Mouse (Mus musculus) limb, embryonic 15.5 days (tissue): ENCODE measurements around the gene Gm14862. TPM values are rescaled to one million over a fixed set of nuclear protein-coding genes. Genes with fewer than 3 reads are reported as not detected.

Experiments
- ATAC-seq: fragments of 200-750 bp; cut with Nextera tagmentation; 2 replicates; pipeline ENCODE4 v1.8.0; 2017; ENCODE audit warnings: low read depth, moderate TSS enrichment; ENCODE audit not compliant: insufficient number of reproducible peaks, low FRiP score, low TSS enrichment
- H3K27ac ChIP-seq: fragments of 300-500 bp; sonication (generic); 2 replicates; pipeline ENCODE4 v1.5.1; 2015; ENCODE audit warnings: moderate library complexity, mild to moderate bottlenecking, inconsistent platforms
- H3K27me3 ChIP-seq: fragments of 300-500 bp; sonication (generic); 2 replicates; pipeline ENCODE4 v1.6.1; 2015; ENCODE audit warnings: inconsistent platforms
- H3K36me3 ChIP-seq: fragments of 300-500 bp; sonication (generic); 2 replicates; pipeline ENCODE4 v1.6.1; 2015; ENCODE audit warnings: inconsistent platforms
- H3K4me1 ChIP-seq: fragments of 300-500 bp; sonication (generic); 2 replicates; pipeline ENCODE4 v1.6.1; 2015; ENCODE audit warnings: inconsistent platforms
- H3K4me2 ChIP-seq: fragments of 300-500 bp; sonication (generic); 2 replicates; pipeline ENCODE4 v1.6.1; 2015; ENCODE audit warnings: mild to moderate bottlenecking, inconsistent platforms
- H3K4me3 ChIP-seq: fragments of 300-500 bp; sonication (generic); 2 replicates; pipeline ENCODE4 v1.5.1; 2015; ENCODE audit warnings: mild to moderate bottlenecking, inconsistent platforms
- H3K9ac ChIP-seq: fragments of 300-500 bp; sonication (generic); 2 replicates; pipeline ENCODE4 v1.6.1; 2015; ENCODE audit warnings: inconsistent platforms
- H3K9me3 ChIP-seq: fragments of 300-500 bp; sonication (generic); 2 replicates; pipeline ENCODE4 v1.6.1; 2016; ENCODE audit warnings: inconsistent platforms
- WGBS: fragments of 180-500 bp; shearing (Covaris S2); methylation state at CpG from one replicate; pipeline ENCODE4 v1.1.7; 2015; 5-methylcytosine and 5-hydroxymethylcytosine counted together
- polyA plus RNA-seq: library from polyadenylated mRNA; unstranded; fragments of >200 nt; fragmentation: Nextera tagmentation; extraction: Ambion mirVana; gene quantifications from 2 replicates; pipeline ENCODE4 v1.2.1, GENCODE M21; 2015

The Gm14862 gene
- polyA plus RNA-seq, 1 experiment from 2014 or later = not detected

DNA sequence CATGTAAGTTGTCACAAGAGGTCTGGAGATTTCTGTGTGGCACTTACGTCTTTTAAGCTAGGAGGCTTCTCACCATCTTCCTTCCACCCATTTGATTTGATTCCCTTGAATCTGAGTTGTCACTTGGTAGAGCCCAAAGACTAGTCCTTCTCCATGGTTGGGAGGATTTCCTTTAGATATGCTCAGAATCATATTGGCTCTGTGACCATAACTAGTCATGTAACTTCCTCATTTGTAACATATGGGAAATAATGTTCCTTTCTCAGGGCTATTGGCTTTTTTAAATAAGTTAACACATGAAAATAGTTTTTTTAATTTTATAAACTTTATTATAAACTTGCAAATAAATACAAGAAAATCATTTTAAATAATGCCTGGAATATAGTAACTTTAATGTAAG, 2.6 kb upstream of the Gm14862 start:
- H3K4me1 ChIP-seq = no peaks in the 10 kb centered on the region
- no peak overlapping the region for H3K4me2 ChIP-seq
- no peaks in the 10 kb centered on the region for H3K9me3 ChIP-seq
- no peaks in the 10 kb centered on the region for H3K36me3 ChIP-seq
- H3K27me3 ChIP-seq = no peaks in the 10 kb centered on the region
- no peak for ATAC-seq
- WGBS = 82% methylated on average over 1 of the region's 1 CpGs
- no peak overlapping the region for H3K4me3 ChIP-seq
- H3K27ac ChIP-seq = no peak overlapping the region
- H3K9ac ChIP-seq = no peak overlapping the region

DNA sequence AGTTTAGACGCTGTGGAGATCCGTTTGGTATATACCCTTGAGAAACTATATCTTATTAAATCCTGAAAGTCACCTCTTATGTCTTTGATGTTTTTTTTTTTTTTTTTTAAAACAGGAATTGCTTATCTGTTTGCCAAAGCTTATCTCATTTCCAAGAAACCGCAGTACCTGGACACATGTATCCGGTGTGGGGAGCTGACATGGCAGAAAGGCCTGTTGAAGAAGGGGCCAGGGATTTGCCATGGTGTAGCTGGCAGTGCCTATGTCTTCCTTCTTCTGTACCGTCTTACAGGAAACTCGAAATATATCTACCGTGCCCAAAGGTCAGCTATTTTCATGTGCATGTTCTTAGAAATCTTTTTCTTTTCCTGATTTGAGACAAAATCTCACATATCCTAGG, 1.1 kb upstream of the Gm14862 start:
- no peaks in the 10 kb centered on the region for H3K4me1 ChIP-seq
- H3K9me3 ChIP-seq = no peaks in the 10 kb centered on the region
- no peak overlapping the region for H3K9ac ChIP-seq
- no peaks in the 10 kb centered on the region for H3K27me3 ChIP-seq
- no peak overlapping the region for H3K4me3 ChIP-seq
- WGBS = 88% methylated on average over 7 of the region's 7 CpGs
- no peak overlapping the region for H3K27ac ChIP-seq
- H3K36me3 ChIP-seq = no peaks in the 10 kb centered on the region
- no peak for ATAC-seq
- H3K4me2 ChIP-seq = no peak overlapping the region

DNA sequence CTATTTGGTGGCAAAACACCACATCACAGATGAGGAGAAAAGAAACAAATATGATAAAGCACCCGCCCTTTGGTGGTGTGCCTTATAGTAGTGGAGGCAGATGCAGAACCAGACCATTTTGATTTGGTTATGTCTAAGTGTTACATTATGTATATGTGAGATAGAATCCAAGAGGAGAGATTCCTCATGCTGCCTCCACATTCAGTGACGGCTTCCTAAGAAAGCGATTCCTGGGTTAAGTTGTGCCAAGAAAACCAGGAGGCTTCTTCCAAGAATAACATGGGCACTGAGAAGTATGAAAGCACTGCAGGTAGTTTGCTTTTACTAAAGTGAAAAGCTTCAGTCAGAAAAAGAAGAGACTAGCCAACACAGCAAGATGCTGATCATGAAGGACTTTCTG, 1.8 kb downstream of the Gm14862 start:
- ATAC-seq = no peak
- H3K4me2 ChIP-seq = no peak overlapping the region
- H3K9me3 ChIP-seq = no peaks in the 10 kb centered on the region
- WGBS = 83% methylated on average over 3 of the region's 3 CpGs
- no peaks in the 10 kb centered on the region for H3K27me3 ChIP-seq
- no peak overlapping the region for H3K4me3 ChIP-seq
- H3K9ac ChIP-seq = no peak overlapping the region
- no peaks in the 10 kb centered on the region for H3K4me1 ChIP-seq
- no peaks in the 10 kb centered on the region for H3K36me3 ChIP-seq
- no peak overlapping the region for H3K27ac ChIP-seq

DNA sequence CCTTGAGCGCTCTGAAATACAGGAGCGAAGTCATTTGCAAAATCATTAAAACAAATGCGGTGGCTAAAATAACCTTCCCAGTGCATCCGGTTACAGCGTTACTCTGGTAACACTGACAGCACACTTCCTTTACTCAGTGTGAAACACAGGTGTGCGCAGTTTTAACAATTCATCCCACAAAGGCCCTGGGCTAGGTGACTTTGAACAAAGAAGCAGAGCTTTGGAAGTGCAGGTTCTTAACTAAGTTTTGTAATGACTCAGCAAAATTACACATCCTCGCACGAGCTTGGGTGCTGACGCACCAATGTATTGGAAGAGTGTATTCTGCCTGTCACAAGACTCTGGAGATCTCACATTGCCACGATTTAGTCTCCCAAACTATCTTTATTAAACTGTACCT, 2.7 kb downstream of the Gm14862 start:
- WGBS = 68% methylated on average over 10 of the region's 10 CpGs
- ATAC-seq = no peak
- H3K36me3 ChIP-seq = no peaks in the 10 kb centered on the region
- H3K27ac ChIP-seq = no peak overlapping the region
- no peaks in the 10 kb centered on the region for H3K9me3 ChIP-seq
- no peak overlapping the region for H3K9ac ChIP-seq
- no peak overlapping the region for H3K4me3 ChIP-seq
- H3K27me3 ChIP-seq = no peaks in the 10 kb centered on the region
- no peaks in the 10 kb centered on the region for H3K4me1 ChIP-seq
- no peak overlapping the region for H3K4me2 ChIP-seq

DNA sequence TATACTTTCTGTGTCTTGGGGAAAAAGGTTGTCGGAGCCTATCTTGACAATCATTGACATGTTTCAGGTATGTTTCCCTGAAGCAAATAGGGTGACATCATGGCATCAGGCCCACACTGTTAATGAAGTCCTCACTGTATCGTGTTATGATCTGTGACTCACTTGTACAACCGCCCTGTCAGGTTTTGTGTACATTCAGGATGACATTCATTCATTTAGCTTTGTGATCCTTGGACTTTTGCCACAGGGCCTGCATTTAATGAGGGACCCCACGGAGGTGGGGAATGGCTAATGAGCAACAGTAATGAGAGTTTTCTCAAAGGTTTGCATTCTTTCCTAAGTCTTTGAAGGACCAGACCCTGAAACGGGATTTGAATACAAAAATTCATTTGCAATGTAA, 7.8 kb downstream of the Gm14862 start:
- no peaks in the 10 kb centered on the region for H3K9me3 ChIP-seq
- H3K4me1 ChIP-seq = no peaks in the 10 kb centered on the region
- no peak overlapping the region for H3K4me2 ChIP-seq
- H3K36me3 ChIP-seq = no peaks in the 10 kb centered on the region
- H3K27ac ChIP-seq = no peak overlapping the region
- no peak overlapping the region for H3K9ac ChIP-seq
- no peak overlapping the region for H3K4me3 ChIP-seq
- WGBS = 47% methylated on average over 5 of the region's 5 CpGs
- no peak for ATAC-seq
- H3K27me3 ChIP-seq = no peaks in the 10 kb centered on the region

DNA sequence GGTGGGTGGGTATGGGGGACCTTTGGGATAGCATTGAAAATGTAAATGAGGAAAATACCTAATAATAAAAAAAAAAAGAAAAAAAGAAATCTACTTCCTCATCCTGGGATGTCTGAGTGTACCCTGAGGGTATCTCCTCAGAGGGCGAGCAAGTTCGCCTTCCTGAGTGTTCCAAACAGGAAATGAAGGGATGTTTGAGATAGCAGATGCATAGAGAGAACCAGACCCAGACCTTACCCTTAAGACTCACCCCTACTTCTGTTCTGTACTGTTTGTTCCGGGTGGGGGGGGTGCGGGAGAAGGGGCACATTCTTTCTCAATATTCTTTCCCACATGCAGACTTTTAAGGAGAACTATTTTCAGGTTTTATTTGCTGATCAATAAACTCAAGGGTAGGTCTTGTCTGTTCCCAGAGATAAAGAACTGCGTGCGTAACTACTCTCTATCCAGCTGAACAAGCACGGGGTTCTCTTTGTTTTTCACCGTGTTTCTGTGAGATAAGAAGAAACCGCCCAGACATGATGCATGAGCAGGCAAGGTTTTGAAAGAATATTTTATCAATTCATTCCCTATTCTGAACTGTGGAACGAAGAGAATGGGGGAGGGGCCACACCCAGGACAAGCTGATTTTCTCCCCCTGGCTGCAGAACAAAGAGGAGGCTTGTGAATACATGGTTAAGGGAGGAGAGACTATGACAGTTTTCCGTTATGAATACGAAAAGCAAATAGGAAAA, 11.9 kb downstream of the Gm14862 start:
- ATAC-seq = no peak
- no peak overlapping the region for H3K4me3 ChIP-seq
- no peak overlapping the region for H3K9ac ChIP-seq
- H3K27ac ChIP-seq = no peak overlapping the region
- H3K9me3 ChIP-seq = no peaks in the 10 kb centered on the region
- 75% methylated on average over 12 of the region's 12 CpGs for WGBS
- no peak overlapping the region for H3K4me2 ChIP-seq
- no peaks in the 10 kb centered on the region for H3K4me1 ChIP-seq
- H3K36me3 ChIP-seq = no peaks in the 10 kb centered on the region
- no peaks in the 10 kb centered on the region for H3K27me3 ChIP-seq

DNA sequence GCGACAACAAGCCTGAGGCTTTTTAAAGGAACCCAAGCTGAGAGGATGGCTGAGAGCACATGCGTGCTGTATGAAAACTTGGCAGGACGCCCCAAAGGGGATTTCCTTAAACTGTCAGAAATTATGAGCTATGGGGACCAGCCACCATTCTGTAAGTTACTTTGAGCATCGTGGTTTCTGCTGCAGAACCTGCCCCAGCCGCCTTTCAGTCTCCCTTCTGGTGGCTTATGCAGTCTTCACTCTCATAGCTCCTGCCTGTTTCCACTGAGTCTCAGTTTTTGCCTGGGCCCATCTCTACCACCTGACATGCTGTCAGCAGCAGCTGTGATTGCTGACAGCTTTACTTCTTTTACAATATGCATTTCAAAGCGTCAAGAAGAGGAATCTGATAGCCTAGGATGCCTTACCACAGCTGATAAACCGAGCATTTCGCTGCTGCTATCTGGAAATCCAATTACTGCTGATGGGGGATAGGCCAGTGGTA, 13.3 kb downstream of the Gm14862 start:
- Histone ChIP-seq H3K9ac (no peak overlapping the region), H3K36me3 (no peaks in the 10 kb centered on the region), H3K4me1 (no peaks in the 10 kb centered on the region), H3K4me3 (no peak overlapping the region), H3K27ac (no peak overlapping the region), H3K27me3 (no peaks in the 10 kb centered on the region), H3K9me3 (no peaks in the 10 kb centered on the region), H3K4me2 (no peak overlapping the region)
- WGBS = 45% methylated on average over 8 of the region's 8 CpGs
- ATAC-seq = 0 out of 2 replicates have a peak, but pooled peaks have one; percentile 24

DNA sequence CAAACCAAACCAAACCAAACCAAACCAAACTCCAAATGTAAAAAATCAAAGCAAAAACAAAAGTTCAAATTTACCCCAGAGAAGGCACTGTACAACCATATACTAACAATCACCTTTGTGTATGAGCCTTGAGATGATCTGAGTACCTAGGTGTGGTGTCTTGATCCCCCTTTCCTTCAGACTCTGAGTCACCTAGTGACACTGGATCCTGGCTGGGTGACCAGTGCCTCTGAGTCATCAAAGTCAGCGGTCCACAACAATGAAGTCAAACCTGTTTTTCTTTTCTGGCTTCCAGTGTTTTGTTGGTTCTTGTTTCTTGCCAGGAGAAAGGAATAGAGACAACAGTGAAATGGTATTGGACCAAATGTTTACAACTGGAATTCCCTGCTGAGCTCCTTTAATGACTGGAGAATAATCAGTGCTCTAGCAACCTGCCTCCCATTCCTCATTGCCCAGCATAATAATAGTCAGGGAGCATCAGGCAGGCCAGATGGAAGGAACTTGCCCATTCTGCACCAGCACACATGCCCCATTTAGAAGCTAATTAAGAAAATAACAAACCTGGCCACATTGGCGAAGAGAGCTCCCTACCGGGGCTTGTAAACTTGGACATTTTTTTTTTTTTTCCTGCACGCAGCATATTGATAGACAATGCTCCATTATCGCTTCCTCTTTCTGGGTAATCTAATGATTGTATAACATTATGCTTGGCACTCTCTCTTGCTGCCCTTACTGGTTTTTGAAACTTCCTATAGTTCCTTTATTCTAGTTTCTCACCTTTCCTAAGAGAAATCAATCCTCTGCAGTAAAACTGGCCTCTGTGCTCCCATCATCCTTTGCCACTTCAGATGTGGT, 15.7 kb downstream of the Gm14862 start:
- 59% methylated on average over 5 of the region's 5 CpGs for WGBS
- Histone ChIP-seq H3K4me1 (no peaks in the 10 kb centered on the region), H3K9me3 (no peaks in the 10 kb centered on the region), H3K9ac (no peak overlapping the region), H3K4me3 (no peak overlapping the region), H3K27ac (no peak overlapping the region), H3K4me2 (no peak overlapping the region), H3K36me3 (no peaks in the 10 kb centered on the region), H3K27me3 (no peaks in the 10 kb centered on the region)
- ATAC-seq = no peak

DNA sequence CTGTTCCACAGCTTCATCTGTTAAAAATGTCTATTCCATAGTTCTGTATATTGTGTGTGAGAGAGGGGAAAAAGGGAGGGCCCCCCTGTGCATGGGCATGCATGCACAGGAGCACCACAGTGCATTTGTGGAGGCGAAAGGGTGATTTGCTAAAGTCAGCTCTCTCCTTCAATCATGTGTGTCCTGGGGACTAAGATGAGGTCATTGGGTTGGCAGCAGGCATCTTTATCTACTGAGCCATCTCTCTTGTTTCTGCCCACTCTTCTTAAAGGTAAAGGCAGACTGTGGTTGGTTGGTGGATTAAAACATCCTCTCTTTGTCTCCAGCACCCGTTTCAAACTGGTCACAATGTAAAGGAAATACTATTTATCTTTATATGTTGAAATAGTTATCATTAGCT, 29.6 kb downstream of the Gm14862 start:
- H3K27me3 ChIP-seq = no peaks in the 10 kb centered on the region
- WGBS = 64% methylated on average over 2 of the region's 2 CpGs

DNA sequence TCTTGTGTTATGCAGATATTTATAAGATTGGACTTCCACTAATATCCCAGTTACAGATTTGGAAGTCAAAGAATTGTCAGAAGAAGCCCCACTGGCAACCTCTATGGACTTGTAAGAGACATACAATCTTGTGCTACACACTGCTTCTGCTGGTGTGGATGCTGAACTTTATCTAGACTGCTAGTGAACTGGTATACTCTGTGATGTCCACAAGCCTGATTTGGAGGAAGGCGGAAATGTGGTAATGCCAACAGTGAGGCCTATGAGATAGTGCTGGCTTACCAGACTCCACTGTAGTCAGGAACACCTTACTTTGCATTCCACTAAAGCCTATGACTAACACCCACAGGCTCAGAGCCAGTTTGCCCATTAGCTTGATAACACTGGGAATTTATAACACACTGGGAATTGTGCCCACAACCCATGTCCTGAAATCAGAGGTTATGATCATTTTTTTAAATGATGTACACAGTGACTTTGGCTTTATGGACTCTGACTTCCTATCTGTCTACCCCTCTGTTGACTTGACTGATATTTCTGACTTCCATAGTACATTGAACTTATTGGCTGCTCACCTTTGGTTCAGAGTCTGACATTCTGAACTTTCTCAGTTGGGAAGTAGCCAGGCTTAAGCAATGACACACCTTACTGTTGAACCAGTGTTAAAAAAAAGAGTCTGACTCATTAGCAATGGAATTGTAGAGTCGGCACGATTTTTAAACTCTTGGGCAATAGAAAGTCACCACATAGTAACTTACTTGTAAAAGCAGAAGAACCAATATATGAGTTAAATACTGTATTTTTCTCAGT, 34.1 kb downstream of the Gm14862 start:
- H3K27ac ChIP-seq = no peak overlapping the region
- WGBS = 79% methylated on average over 3 of the region's 3 CpGs
- no peak for ATAC-seq
- H3K27me3 ChIP-seq = no peaks in the 10 kb centered on the region
- no peaks in the 10 kb centered on the region for H3K4me1 ChIP-seq
- H3K9ac ChIP-seq = no peak overlapping the region
- no peaks in the 10 kb centered on the region for H3K36me3 ChIP-seq
- H3K4me3 ChIP-seq = no peak overlapping the region
- H3K4me2 ChIP-seq = no peak overlapping the region
- no peaks in the 10 kb centered on the region for H3K9me3 ChIP-seq

More for the DNA sequence above, 29.6 kb downstream of the Gm14862 start:
- Histone ChIP-seq H3K9me3 (no peaks in the 10 kb centered on the region), H3K4me2 (no peak overlapping the region), H3K4me3 (no peak overlapping the region), H3K9ac (no peak overlapping the region), H3K27ac (no peak overlapping the region), H3K36me3 (no peaks in the 10 kb centered on the region), H3K4me1 (no peaks in the 10 kb centered on the region)
- ATAC-seq = no peak

DNA sequence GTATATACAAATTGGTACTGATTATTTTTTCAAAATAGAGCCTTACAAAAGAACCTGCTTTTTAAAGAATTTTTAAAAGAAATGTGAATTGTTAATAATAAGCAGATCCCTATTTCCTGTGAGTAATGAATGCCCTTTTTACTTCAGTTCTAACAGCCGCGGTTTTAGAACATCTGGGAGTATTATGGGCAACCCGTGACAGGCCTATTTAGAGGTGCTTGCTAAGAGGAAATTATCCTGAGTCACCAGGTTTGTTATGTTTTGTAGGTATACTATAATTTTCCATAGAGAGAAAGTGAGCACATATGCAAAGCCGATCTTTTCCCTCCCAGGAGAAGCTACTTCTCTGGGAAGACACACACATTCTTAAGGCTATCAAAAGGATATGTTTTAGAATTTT, 35.0 kb downstream of the Gm14862 start:
- Histone ChIP-seq H3K9me3 (no peaks in the 10 kb centered on the region), H3K4me1 (no peaks in the 10 kb centered on the region), H3K9ac (no peak overlapping the region), H3K4me2 (no peak overlapping the region), H3K36me3 (no peaks in the 10 kb centered on the region), H3K4me3 (no peak overlapping the region), H3K27ac (no peak overlapping the region), H3K27me3 (no peaks in the 10 kb centered on the region)
- ATAC-seq = no peak
- WGBS = 45% methylated on average over 4 of the region's 4 CpGs

DNA sequence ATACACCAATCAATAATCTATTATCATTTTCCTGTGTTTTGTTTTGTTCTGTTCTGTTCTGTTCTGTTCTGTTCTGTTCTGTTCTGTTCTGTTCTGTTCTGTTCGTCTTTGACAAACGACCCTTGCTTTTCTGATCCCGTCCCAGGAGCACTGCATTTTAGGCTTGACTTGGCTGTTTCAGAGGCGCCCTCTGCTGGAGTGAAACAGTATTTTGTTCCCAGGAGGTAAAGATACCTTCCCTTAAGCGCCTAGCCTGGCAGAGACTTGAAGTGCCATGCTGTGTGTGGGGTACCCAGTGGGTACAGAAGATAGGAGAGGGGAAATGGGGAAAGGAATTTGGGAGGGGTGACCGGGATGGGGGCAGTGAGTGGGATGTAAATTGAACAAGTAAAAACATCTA, 35.5 kb downstream of the Gm14862 start:
- Histone ChIP-seq H3K4me2 (no peak overlapping the region), H3K4me3 (no peak overlapping the region), H3K36me3 (no peaks in the 10 kb centered on the region), H3K27me3 (no peaks in the 10 kb centered on the region), H3K9ac (no peak overlapping the region), H3K27ac (no peak overlapping the region), H3K4me1 (no peaks in the 10 kb centered on the region), H3K9me3 (no peaks in the 10 kb centered on the region)
- no peak for ATAC-seq
- 37% methylated on average over 6 of the region's 6 CpGs for WGBS
